Mouse (Mus musculus) fat pad, adult 2 months (tissue): Measurements from ENCODE around the gene Mcfd2.
"Not testable (repeated sequence)": the region's sequence is repeated elsewhere in the genome, so short reads cannot be mapped to it uniquely, and the experiment has no call there.

Experiments
- DNase-seq: peaks from one replicate; pipeline ENCODE4 v3.0.0-alpha.2; 2011; ENCODE audit warnings: low read depth, low spot score; ENCODE audit errors: extremely low read depth

The Mcfd2 gene

GRCm38 (mm10) chr17:87265792-87266186 lies at the start of gene Mcfd2:
Mcfd2 (minus strand) TSS chr17:87265935.
- no peak for DNase-seq

- DNase-seq, result no peak
These were observed 49.3 kb upstream of the Mcfd2 start for GRCm38 (mm10) chr17:87315021-87315531.

- no peak for DNase-seq
These were observed 48.8 kb upstream of the Mcfd2 start for GRCm38 (mm10) chr17:87314530-87314946.

- DNase-seq, result no peak
These were observed 48.4 kb upstream of the Mcfd2 start for GRCm38 (mm10) chr17:87314121-87314520.

- DNase-seq, result no peak
These were observed 47.5 kb upstream of the Mcfd2 start for GRCm38 (mm10) chr17:87312924-87313870.

GRCm38 (mm10) chr17:87312351-87312750 lies 46.6 kb upstream of the Mcfd2 start:
- no peak for DNase-seq

- DNase-seq, result no peak
These were observed 44.8 kb upstream of the Mcfd2 start for GRCm38 (mm10) chr17:87310497-87310896.

- DNase-seq, result no peak
These were observed 43.5 kb upstream of the Mcfd2 start for GRCm38 (mm10) chr17:87309073-87309788.

GRCm38 (mm10) chr17:87306746-87307145 lies 41.0 kb upstream of the Mcfd2 start:
- no peak for DNase-seq

- DNase-seq, result no peak
These were observed 39.3 kb upstream of the Mcfd2 start for GRCm38 (mm10) chr17:87305065-87305464.

GRCm38 (mm10) chr17:87304151-87304894 lies 38.6 kb upstream of the Mcfd2 start:
- DNase-seq, result peak; percentile 96

GRCm38 (mm10) chr17:87302014-87302794 lies 36.5 kb upstream of the Mcfd2 start:
- DNase-seq, result no peak

GRCm38 (mm10) chr17:87301607-87302006 lies 35.9 kb upstream of the Mcfd2 start:
- DNase-seq, result not testable (repeated sequence)

GRCm38 (mm10) chr17:87300340-87300739 lies 34.6 kb upstream of the Mcfd2 start:
- DNase-seq, result no peak

GRCm38 (mm10) chr17:87298944-87299343 lies 33.2 kb upstream of the Mcfd2 start:
- DNase-seq, result peak; percentile 74

GRCm38 (mm10) chr17:87296701-87297100 lies 31.0 kb upstream of the Mcfd2 start:
- DNase-seq, result not testable (repeated sequence)

- DNase-seq, result no peak
These were observed 30.0 kb upstream of the Mcfd2 start for GRCm38 (mm10) chr17:87295738-87296137.

- DNase-seq, result no peak
These were observed 27.4 kb upstream of the Mcfd2 start for GRCm38 (mm10) chr17:87293125-87293524.

- no peak for DNase-seq
These were observed 26.0 kb upstream of the Mcfd2 start for GRCm38 (mm10) chr17:87291782-87292181.

GRCm38 (mm10) chr17:87291037-87291436 lies 25.3 kb upstream of the Mcfd2 start:
- peak; percentile 56 for DNase-seq
